Mouse (Mus musculus): ENCODE data around the gene Thsd7b.

DNA sequence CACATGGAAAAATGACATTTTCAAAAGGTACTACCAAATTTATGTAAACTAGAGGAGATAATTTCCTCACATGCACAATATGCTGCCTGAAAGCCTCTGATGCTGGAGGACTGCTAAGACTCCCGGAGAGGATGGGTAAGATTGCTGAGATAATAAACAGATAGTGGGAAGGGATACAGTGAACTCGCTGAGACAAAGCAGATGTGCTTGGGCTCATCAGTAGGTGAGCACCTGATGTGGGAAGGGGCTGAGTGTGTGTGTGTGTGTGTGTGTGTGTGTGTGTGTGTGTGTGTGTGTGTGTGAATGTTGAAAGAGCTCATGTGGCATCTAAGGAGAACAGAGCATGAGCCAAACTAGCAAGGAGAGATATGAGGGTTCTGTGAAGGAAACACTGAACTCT, 564.2 kb downstream of the Thsd7b start:
- TF ChIP-seq CTCF (IDR thresholded peaks at IDR 0.05; ENCODE audit: low read depth, low read length) (no peak), POLR2A (IDR thresholded peaks at IDR 0.05; ENCODE audit: borderline replicate concordance, low read depth, low read length) (no peak)
